Mouse (Mus musculus): ENCODE data around the gene Klk6.

Klk6 gene

GRCm38 (mm10) chr7:43824199-43824598 lies at the start of gene Klk6:
Klk6 (plus strand) TSS chr7:43824499.
- no peak for DNase-seq

DNA sequence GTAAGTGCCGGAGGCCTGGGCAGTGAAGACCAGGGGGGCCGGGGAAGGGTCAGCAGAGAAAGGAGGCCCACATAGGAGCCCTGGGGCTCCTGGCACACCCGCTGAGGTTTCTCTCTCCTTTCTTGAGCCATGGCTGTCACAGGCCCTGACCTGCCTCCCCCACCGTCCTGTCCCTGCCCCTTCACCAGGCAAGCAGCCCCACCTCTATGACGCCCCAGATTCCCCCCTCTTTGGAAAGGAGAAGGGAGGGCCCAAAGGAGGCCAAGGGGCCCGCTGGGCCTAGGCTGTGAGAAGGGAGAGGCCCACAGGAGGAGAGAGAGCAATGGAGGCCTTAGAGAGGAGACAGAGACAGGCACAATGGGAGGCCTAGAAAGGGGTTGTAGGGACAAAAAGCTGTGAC lies 49.5 kb upstream of the Klk6 start:
- DNase-seq: no peak

DNA sequence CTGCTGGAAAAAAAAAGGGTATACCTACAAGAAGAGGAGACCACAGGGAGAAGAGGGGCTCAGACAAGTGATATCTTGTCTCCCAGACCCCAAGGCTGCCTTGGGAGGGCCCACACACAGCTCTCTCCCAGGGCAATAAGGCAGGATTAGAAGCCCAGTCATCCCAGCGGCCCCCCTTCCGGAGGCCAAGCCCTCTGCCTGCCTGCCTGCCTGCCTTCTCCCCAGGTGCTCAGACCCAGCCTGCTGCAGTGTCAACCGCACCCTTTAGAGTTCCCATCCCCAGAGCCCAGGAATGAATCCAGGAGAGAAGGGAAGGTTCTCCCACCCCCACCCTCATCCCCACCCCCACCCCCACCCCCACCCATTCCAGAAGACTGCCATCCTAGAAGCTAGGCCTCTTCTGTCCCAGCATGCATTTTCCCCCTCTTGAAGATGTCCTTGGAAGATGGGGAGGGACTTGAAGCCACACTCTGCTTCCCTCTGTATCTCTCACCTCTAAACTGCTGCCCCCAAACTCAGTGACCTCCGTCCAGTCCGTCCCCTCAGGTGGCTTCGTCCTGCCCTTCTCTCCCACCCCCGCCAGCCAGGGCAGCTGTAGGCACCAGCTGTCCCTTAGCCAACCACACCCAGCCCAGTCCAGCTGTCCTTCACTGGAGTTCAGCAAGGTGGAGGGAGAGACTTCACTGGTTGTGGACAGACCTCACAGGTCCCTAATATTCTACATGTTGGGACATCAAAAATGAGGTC lies 48.8 kb upstream of the Klk6 start:
- DNase-seq: no peak

DNA sequence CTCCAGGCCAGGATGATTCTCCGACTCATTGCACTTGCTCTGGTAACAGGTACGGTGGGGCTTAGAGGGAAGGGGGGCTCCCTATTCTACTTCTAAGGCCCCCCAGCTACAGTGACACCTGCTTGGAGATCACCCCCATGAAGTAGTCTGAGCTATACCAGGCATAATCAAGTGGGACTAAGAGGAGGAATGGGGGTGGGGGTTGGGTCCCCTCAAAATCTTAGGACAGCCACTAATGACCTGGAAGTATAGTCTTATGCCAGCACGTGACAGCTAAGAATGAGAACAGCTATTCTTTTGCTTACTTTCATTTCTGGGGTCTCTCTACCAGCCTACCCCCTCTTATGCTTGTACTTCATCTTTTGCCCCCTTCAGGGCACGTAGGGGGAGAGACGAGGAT lies 47.8 kb upstream of the Klk6 start:
- DNase-seq: no peak

DNA sequence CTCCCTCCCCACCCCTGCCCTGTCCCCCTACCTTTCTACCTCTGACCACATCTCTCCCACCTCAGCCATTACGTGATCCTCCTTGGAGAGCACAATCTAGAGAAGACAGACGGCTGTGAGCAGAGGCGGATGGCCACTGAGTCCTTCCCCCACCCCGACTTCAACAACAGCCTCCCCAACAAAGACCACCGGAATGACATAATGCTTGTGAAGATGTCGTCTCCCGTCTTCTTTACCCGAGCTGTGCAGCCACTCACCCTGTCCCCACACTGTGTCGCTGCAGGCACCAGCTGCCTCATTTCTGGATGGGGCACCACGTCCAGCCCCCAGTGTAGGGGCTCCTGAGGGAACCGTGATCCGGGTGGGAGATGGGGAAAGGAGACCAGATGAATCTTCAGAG lies 46.9 kb upstream of the Klk6 start:
- DNase-seq: no peak

GRCm38 (mm10) chr7:43778176-43778970 lies 45.9 kb upstream of the Klk6 start:
- DNase-seq: no peak

GRCm38 (mm10) chr7:43780241-43780640 lies 44.1 kb upstream of the Klk6 start:
- DNase-seq: no peak

GRCm38 (mm10) chr7:43780746-43781145 lies 43.6 kb upstream of the Klk6 start, which contains the start of gene Klk10:
Klk10 (plus strand) TSS chr7:43781035.
- DNase-seq: no peak

- no peak for DNase-seq
Measured at GRCm38 (mm10) chr7:43781541-43781940, 42.8 kb upstream of the Klk6 start.

DNA sequence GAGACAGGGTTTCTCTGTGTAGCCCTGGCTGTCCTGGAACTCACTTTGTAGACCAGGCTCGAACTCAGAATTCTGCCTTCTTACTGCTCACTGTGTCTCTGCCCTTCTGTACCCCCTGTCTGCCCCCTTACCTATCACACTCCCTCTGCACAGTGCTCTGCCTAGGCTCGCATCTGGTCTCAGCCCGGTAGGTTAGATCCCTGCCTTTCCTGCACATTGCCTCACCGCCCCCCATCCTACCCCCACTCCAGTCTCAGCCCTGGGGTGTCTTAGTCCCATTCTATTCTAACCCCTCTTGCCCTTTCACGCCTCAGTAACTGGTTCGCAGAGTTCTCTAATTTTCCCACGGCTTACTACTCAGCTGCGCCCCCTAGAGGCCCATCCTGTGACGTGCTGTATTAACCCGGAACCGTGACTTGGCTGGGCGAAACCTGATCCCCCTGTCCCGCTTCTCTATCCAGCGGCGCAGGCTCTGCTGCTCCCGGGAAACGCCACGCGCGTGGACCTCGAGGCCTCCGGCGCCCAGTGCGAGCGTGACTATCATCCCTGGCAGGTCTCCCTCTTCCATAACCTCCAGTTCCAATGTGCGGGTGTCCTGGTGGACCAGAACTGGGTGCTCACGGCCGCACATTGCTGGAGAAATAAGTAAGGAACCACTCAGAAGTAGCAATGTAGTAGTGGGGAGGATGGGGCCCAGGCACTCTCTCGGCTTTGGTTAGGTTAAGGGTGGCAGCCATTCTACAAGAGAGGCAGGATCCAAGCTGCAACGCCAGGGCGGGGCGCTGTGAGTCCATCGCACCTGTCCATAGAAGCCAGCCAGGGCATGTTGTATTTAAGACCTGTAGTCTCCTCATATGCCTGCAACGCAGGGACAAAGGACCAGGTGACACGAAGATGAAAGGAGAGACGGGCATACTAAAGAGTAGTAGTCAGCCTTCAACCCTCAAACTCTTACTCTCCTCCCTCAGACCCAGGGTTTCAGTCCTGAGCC lies 41.7 kb upstream of the Klk6 start:
- DNase-seq: peak; percentile 15 to 40

- DNase-seq: no peak
Measured at GRCm38 (mm10) chr7:43785286-43785685, 39.0 kb upstream of the Klk6 start.

DNA sequence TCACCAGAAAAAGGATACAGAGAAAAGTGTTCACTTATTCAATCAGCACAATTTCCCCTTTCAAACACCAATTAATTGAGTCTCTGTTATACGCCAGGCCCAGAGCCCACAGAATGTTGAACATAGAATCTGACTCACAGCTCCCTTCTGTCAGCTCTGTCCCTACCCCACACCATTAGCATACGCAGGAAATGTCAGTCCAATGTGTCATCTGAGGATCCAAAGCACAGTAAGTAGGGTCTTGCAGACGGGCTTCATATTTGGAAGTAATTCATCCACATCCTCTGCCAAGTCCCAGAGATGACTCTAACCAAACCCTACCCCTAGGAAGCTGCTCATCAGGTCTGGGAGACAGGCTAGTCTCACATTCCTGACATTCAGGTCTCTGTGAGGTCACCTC lies 36.2 kb upstream of the Klk6 start:
- DNase-seq: no peak

DNA sequence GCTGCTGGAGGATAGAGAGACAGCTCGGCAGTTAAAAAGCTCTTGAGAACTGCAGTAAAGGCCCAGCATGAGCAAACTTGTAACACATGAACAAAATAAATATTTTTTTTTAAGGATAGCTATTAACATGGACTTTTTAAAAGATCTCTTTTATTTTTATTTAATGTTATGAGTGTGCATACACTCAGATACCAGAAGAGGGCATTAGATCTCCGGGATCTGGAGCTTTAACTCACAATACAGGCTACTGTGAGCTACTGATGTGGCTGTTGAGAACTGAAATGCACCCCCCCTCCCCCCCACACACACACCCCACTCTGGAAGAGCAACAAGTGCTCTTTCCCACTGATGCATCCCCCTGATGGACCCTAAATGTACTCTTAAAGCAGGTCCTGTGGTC lies 35.0 kb upstream of the Klk6 start:
- DNase-seq: no peak

DNA sequence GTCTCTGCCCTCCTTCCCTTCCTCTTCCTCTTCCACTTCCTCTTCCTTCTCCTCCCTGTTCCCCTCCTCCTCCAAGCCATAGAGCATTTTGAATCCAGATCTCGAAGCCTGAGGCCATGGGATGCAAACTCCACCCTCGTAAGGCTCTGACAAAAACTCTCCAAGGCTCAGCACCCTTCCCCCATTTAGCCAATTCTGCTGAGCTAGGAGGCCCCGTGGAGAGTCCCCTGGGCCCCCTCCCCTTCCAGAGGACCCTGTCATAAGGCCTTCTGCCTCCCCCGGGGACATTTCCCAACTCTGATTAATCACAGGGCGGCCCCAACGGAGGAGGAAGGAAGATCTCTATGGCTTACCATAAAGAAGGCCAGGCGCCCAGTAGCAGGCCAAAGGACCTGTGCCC lies 32.7 kb upstream of the Klk6 start, which contains the start of gene Klk9:
Gene Klk9 (plus strand): TSS at position 301 of the 400 bp plus-strand sequence.
- DNase-seq: no peak

DNA sequence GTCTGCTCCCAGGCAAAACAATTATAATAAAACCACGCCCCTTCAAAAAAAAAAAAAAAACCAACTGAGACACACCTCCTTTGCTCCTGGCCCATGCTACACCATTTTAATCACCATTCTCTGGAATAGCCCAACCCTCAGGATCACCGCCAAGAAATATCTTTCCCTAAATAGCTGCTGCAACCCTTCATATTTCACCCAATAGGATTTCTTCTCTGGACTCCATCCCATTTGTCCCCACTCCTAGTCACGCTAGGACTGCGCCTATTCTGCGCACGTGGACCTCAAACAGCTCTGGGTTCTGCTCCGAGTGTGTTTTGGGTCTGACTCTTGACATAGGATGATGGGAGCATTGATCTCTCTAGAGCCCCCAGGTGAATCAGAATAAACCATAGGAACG lies 27.9 kb upstream of the Klk6 start:
- DNase-seq: no peak

- DNase-seq: no peak
Measured at GRCm38 (mm10) chr7:43797333-43797769, 26.9 kb upstream of the Klk6 start, which contains the start of gene Klk8. Klk8 (plus strand) TSS chr7:43797577.

DNA sequence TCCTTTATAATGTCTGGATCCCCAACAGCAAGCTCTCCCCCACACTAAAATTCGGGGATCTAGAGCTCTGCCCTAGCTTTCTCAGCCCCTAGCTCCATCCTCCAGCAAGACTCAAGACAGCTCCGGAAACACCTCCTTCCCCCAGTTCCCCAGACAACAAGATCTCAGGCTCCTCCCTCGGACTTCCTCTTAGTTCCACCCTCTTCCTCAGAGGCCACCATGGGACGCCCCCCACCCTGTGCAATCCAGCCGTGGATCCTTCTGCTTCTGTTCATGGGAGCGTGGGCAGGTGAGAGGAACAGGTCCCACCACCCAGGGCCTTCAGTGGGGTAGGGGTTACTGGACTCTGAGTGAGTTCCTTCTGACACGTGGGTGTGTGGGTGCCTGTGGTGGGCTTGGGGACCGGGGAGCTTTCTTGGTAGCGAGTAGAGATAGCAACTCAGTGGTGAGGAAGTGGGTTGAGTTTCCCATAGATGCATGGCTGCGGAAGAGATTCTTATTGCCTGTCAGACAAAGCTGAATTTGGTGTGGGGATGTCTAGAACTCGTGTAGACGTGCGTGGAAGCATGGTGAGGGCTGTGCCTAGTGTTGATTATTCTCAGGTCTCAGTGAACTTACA lies 26.3 kb upstream of the Klk6 start:
- no peak for DNase-seq

- DNase-seq: no peak
Measured at GRCm38 (mm10) chr7:43799876-43800275, 24.4 kb upstream of the Klk6 start.

- no peak for DNase-seq
Measured at GRCm38 (mm10) chr7:43810994-43811393, 13.3 kb upstream of the Klk6 start, which contains the start of gene Klk7. Klk7 (plus strand) TSS chr7:43811294.

DNA sequence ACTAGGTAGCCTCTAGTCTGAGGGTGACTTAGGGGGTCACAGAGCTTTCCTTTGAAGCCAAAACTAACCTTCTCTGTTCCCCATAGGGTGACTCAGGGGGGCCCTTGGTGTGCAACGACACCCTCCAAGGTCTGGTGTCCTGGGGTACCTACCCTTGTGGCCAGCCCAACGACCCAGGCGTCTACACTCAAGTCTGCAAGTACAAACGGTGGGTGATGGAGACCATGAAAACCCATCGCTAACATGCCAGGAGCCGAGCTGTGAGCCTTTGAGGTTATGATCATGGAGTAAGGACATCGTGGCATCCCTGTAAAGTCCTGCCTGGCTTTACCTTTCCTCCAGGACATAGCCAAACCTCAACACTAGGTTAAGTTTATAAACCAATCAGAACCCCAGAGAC lies 9.1 kb upstream of the Klk6 start:
- no peak for DNase-seq

DNA sequence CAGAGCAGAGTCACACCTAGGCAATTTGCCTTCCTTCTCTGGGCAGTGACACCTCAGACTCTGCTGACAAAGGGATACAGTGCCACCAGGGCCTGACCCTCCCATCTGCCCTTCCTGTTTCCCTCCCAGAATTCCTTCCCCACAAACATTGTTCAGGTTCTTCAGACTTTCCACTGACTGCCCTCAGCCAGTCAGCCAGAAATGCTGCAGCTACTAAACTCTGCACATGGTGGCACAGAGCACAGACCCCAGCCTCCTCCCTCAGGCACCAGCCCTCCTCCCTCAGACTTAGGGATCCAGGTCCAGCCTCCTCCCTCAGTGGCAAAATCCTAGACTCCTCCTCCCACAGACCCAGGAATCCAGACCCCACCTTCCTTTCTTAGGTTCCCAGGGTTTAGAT lies 7.6 kb upstream of the Klk6 start:
- no peak for DNase-seq

DNA sequence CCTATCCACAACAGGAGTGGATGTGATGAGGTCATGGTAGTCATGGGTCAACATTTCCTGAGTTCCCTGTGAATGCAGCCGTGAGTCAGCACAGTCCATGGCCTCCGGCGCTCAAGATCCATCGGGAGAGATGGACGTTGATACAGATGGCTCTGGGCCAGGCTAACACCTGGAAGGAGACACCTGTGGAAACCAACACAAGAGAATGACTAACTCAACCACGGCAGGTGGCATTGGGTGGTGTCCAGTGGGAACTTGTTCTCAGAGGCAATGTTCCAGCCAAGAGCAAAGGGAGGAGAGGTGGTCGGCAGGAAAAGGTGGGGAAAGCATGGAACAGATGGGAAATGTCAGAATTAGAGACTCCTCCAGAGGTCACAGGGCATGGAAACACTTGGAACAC lies 2.7 kb upstream of the Klk6 start:
- no peak for DNase-seq

Data from cerebellum, adult 18-20 months (tissue).